Mouse (Mus musculus) liver, postnatal 0 days (tissue): ENCODE measurements around the gene Atxn1. TPM values are rescaled to one million over a fixed set of nuclear protein-coding genes. Genes with fewer than 3 reads are reported as not detected.

Experiments used
- ATAC-seq: fragments of 200-750 bp; cut with Nextera tagmentation; 2 replicates; pipeline ENCODE4 v1.8.0; 2017; ENCODE audit warnings: mild to moderate bottlenecking, moderate library complexity
- DNase-seq: peaks from one replicate; pipeline ENCODE4 v3.0.0-alpha.2; 2016
- H3K27ac ChIP-seq: fragments of 300-500 bp; sonication (generic); 2 replicates; pipeline ENCODE4 v1.5.1; 2014; ENCODE audit warnings: antibody characterized with exemption, moderate library complexity, mild to moderate bottlenecking, low read depth
- H3K27me3 ChIP-seq: fragments of 300-500 bp; sonication (generic); 2 replicates; pipeline ENCODE4 v1.6.1; 2014; ENCODE audit warnings: low read length, control low read depth, mixed read lengths; ENCODE audit not compliant: insufficient read depth
- H3K36me3 ChIP-seq: fragments of 300-500 bp; sonication (generic); replicated peaks from 2 replicates; pipeline ENCODE4 v1.6.1; 2014; ENCODE audit warnings: mild to moderate bottlenecking, control low read depth, low read length, moderate library complexity, mixed read lengths; ENCODE audit not compliant: insufficient read depth
- H3K4me1 ChIP-seq: fragments of 300-500 bp; sonication (generic); 2 replicates; pipeline ENCODE4 v1.6.1; 2014; ENCODE audit warnings: antibody characterized with exemption, mild to moderate bottlenecking, control low read depth; ENCODE audit not compliant: insufficient read depth
- H3K4me2 ChIP-seq: fragments of 300-500 bp; sonication (generic); 2 replicates; pipeline ENCODE4 v1.6.1; 2014; ENCODE audit warnings: low read depth, mild to moderate bottlenecking, low read length, moderate library complexity, mixed read lengths
- H3K4me3 ChIP-seq: fragments of 300-500 bp; sonication (generic); 2 replicates; pipeline ENCODE4 v1.5.1; 2014; ENCODE audit warnings: low read depth, low read length
- H3K9ac ChIP-seq: fragments of 300-500 bp; sonication (generic); replicated peaks from 2 replicates; pipeline ENCODE4 v1.6.1; 2014; ENCODE audit warnings: mild to moderate bottlenecking, moderate library complexity
- H3K9me3 ChIP-seq: fragments of 300-500 bp; sonication (generic); 2 replicates; pipeline ENCODE4 v1.6.1; 2016; ENCODE audit warnings: mild to moderate bottlenecking, control low read depth, low read length, mixed read lengths
- CTCF ChIP-seq: sonication (generic); IDR thresholded peaks from 2 replicates; pipeline ENCODE4 v1.5.1; 2016; ENCODE audit warnings: antibody characterized with exemption, low read depth
- EP300 ChIP-seq: IDR thresholded peaks from 2 replicates; pipeline ENCODE4 v1.6.1; 2016; ENCODE audit warnings: antibody characterized with exemption, low read depth, mild to moderate bottlenecking
- WGBS: fragments of 180-500 bp; shearing (Covaris S2); extraction: QIAGEN DNeasy Blood & Tissue Kit; methylation state at CpG from one replicate; pipeline ENCODE4 v1.1.7; 2014; ENCODE audit not compliant: insufficient replicate concordance; 5-methylcytosine and 5-hydroxymethylcytosine counted together
- polyA plus RNA-seq: library from polyadenylated mRNA; unstranded; fragments of >200 nt; fragmentation: Nextera tagmentation; extraction: Ambion mirVana; gene quantifications from 2 replicates; pipeline ENCODE4 v1.2.1, GENCODE M21; 2015

Atxn1 gene
- polyA plus RNA-seq, 1 experiment from 2014 or later = 4.4 TPM

- Histone ChIP-seq H3K4me1 (no peaks in the 10 kb centered on the region), H3K27me3 (no peaks in the 10 kb centered on the region), H3K4me2 (no peak overlapping the region), H3K9ac (no peak overlapping the region), H3K27ac (no peak overlapping the region), H3K4me3 (no peak overlapping the region), H3K9me3 (peaks cover 7% of the 10 kb centered on the region; the same call in 1 of the 2 replicates), H3K36me3 (no peaks in the 10 kb centered on the region)
- no peak for ATAC-seq
- DNase-seq = no peak
- TF ChIP-seq EP300 (no peak), CTCF (no peak)
- WGBS = 80% methylated on average over 12 of the region's 12 CpGs
Measured at GRCm38 (mm10) chr13:45620687-45621086, 344.1 kb downstream of the Atxn1 start.

GRCm38 (mm10) chr13:45620281-45620680 is 344.5 kb downstream of the Atxn1 start:
- Histone ChIP-seq H3K9ac (no peak overlapping the region), H3K27ac (no peak overlapping the region), H3K36me3 (no peaks in the 10 kb centered on the region), H3K27me3 (no peaks in the 10 kb centered on the region), H3K4me3 (no peak overlapping the region), H3K4me1 (no peaks in the 10 kb centered on the region), H3K4me2 (no peak overlapping the region), H3K9me3 (peaks cover 7% of the 10 kb centered on the region; the same call in 1 of the 2 replicates)
- 71% methylated on average over 7 of the region's 7 CpGs for WGBS
- TF ChIP-seq CTCF (no peak), EP300 (no peak)
- no peak for DNase-seq
- no peak for ATAC-seq

DNA sequence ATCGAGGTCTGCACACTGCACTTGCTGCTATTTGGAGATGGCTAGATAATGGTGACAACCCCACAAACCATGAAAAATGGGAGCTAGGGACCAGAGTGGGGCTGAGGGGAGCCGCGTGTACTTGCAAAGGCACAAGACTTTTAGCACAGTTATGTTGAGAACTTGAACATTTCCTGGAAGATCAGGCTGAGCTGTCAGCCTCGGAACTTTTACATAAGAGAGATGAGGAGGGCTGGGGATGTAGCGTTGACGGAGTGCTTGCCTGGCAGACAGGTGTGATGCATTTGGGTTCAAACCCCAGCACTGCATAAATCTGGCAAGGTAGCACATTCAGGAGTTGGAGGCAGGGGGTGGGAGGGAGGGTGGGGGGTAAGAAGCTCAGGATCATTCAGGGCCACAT is 346.8 kb downstream of the Atxn1 start:
- no peak for ATAC-seq
- Histone ChIP-seq H3K4me2 (no peak overlapping the region), H3K36me3 (no peaks in the 10 kb centered on the region), H3K27ac (no peak overlapping the region), H3K4me3 (no peak overlapping the region), H3K9me3 (no peaks in the 10 kb centered on the region), H3K27me3 (no peaks in the 10 kb centered on the region), H3K9ac (no peak overlapping the region), H3K4me1 (no peaks in the 10 kb centered on the region)
- TF ChIP-seq CTCF = no peak
- no peak for TF ChIP-seq EP300
- 65% methylated on average over 6 of the region's 6 CpGs for WGBS
- no peak for DNase-seq

DNA sequence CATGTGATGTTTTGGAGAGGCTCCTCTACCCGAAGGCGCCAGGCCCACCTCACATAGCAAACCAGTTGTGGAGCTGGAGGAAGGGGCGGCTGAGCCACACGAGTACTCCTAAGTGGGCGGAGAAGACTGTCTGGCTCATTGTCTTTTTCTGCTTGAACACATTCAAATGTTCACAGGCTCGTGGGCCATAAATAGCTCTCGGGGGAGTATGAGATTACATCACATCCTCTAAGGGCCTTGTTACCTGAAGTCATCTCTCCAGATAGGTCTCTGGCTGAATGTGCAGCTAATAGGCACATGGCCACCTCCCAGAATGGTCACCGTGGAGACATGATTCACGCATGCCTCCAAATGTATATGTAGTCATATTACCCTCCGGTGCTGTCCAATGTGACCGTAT is 350.0 kb downstream of the Atxn1 start:
- H3K4me1 ChIP-seq = no peaks in the 10 kb centered on the region
- no peaks in the 10 kb centered on the region for H3K36me3 ChIP-seq
- no peak overlapping the region for H3K27ac ChIP-seq
- no peaks in the 10 kb centered on the region for H3K27me3 ChIP-seq
- TF ChIP-seq EP300 (no peak), CTCF (no peak)
- H3K9ac ChIP-seq = no peak overlapping the region
- no peak overlapping the region for H3K4me3 ChIP-seq
- ATAC-seq (no peak), DNase-seq (no peak)
- H3K4me2 ChIP-seq = no peak overlapping the region
- no peaks in the 10 kb centered on the region for H3K9me3 ChIP-seq
- WGBS = 77% methylated on average over 11 of the region's 11 CpGs

- 32% methylated on average over 5 of the region's 5 CpGs for WGBS
- peak; percentile 29 for DNase-seq
- TF ChIP-seq CTCF (peak; percentile 77), EP300 (no peak)
Measured at GRCm38 (mm10) chr13:45613346-45613745, 351.5 kb downstream of the Atxn1 start.

GRCm38 (mm10) chr13:45611554-45611953 is 353.3 kb downstream of the Atxn1 start:
- TF ChIP-seq CTCF (no peak), EP300 (no peak)
- Histone ChIP-seq H3K36me3 (no peaks in the 10 kb centered on the region), H3K4me2 (no peak overlapping the region), H3K27me3 (no peaks in the 10 kb centered on the region), H3K4me1 (no peaks in the 10 kb centered on the region), H3K9ac (no peak overlapping the region), H3K9me3 (no peaks in the 10 kb centered on the region), H3K27ac (no peak overlapping the region), H3K4me3 (no peak overlapping the region)
- ATAC-seq (no peak), DNase-seq (no peak)
- WGBS = 66% methylated on average over 3 of the region's 3 CpGs

More at GRCm38 (mm10) chr13:45613346-45613745, 351.5 kb downstream of the Atxn1 start:
- H3K36me3 ChIP-seq = no peaks in the 10 kb centered on the region
- H3K27ac ChIP-seq = no peak overlapping the region
- no peaks in the 10 kb centered on the region for H3K27me3 ChIP-seq
- no peak overlapping the region for H3K4me2 ChIP-seq
- ATAC-seq = no peak
- H3K9me3 ChIP-seq = no peaks in the 10 kb centered on the region
- no peaks in the 10 kb centered on the region for H3K4me1 ChIP-seq
- H3K4me3 ChIP-seq = no peak overlapping the region
- no peak overlapping the region for H3K9ac ChIP-seq

DNA sequence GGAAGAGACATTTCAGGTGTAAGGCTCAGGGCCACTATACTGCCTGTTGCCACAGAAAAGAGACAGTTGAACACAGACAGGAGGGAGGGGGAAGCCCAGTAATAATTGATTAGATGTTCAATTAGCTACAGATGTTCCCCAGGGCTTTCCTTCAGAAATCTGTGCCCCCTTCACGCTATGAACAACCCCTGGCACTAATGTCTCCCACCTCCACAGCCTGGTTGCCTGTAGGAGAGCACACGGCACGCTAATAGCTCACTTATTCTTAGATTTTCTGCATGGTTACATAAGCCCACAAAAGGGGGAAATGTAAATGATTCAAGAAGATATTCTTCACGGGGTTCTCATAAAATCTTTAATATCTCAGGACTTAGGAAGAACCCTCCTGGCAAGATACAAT is 355.3 kb downstream of the Atxn1 start:
- 74% methylated on average over 4 of the region's 4 CpGs for WGBS
- TF ChIP-seq EP300 = no peak
- no peak for TF ChIP-seq CTCF

More for the DNA sequence above, 355.3 kb downstream of the Atxn1 start:
- no peaks in the 10 kb centered on the region for H3K27me3 ChIP-seq
- no peaks in the 10 kb centered on the region for H3K36me3 ChIP-seq
- H3K9ac ChIP-seq = no peak overlapping the region
- no peak for DNase-seq
- no peak overlapping the region for H3K4me2 ChIP-seq
- no peaks in the 10 kb centered on the region for H3K9me3 ChIP-seq
- no peaks in the 10 kb centered on the region for H3K4me1 ChIP-seq
- no peak overlapping the region for H3K27ac ChIP-seq
- no peak for ATAC-seq
- H3K4me3 ChIP-seq = no peak overlapping the region
